Mouse (Mus musculus): ENCODE measurements around the gene Tex36. TPM values are rescaled to one million over a fixed set of nuclear protein-coding genes. Genes with fewer than 3 reads are reported as not detected.

Gene Tex36
- total RNA-seq, 4 experiments from 2014 or later: not detected

Other genes starting within 250 kb of the Tex36 start
- gene Edrf1, start 35.4 kb upstream of the Tex36 start, total RNA-seq (2022): 1 to 10 TPM; 6.2 to 8.1 (median 7.8) TPM
- gene Mmp21, start 77.9 kb upstream of the Tex36 start, total RNA-seq (2022): not detected
- 100 to 1,000 TPM in 1 of 4 experiments, 10 to 100 TPM in 3; 87.6 to 108 (median 91.9) TPM for gene Bccip, start 107.2 kb upstream of the Tex36 start, total RNA-seq (2022)
- gene Uros, start 107.9 kb upstream of the Tex36 start, total RNA-seq (2022): 10 to 100 TPM; 14.6 to 16.8 (median 15.4) TPM
- gene Fank1, start 174.7 kb upstream of the Tex36 start, total RNA-seq (2022): not detected
- 10 to 100 TPM; 36.5 to 59.5 (median 45.3) TPM for gene Dhx32, start 180.6 kb upstream of the Tex36 start, total RNA-seq (2022)

Measured in gastrocnemius, adult 8-10 months (tissue).